Mouse (Mus musculus) Patski (cell line): Measurements from ENCODE around the gene Igsf6. TPM values are rescaled to one million over a fixed set of nuclear protein-coding genes. Genes with fewer than 3 reads are reported as not detected.

Source experiments
- ATAC-seq: fragments of 100-300 bp; one replicate; pipeline ENCODE4 v1.8.0; 2021
- CTCF ChIA-PET: fragments of 350-600 bp; sonication (Branson Sonifier 250); formaldehyde crosslinking; loops from one replicate; lab custom pipeline; 2022; ENCODE audit warnings: inconsistent platforms; lab: Charles Lee
- POLR2A ChIA-PET: fragments of 350-600 bp; sonication (Branson Sonifier 250); formaldehyde crosslinking; loops from one replicate; lab custom pipeline; 2022; ENCODE audit warnings: antibody characterized with exemption, inconsistent platforms; lab: Charles Lee
- DNase-seq: peaks from one replicate; pipeline ENCODE4 v3.0.0-alpha.2; 2011; ENCODE audit warnings: low read depth, low spot score
- H3K27me3 ChIP-seq: fragments of 371-371 bp; one replicate; pipeline ENCODE4 v1.5.1; 2021
- CTCF ChIP-seq: fragments of 100-300 bp; IDR thresholded peaks from one replicate; pipeline ENCODE4 v1.5.1; 2021
- in situ Hi-C: fragments of 300-500 bp; cut with MboI; formaldehyde crosslinking; loops from 3 replicates; pipeline ENCODE4 v1.11.1; 2018; ENCODE audit warnings: low pct_unique_long_range_greater_than_20kb, mixed read lengths
- polyA plus RNA-seq: library from polyadenylated mRNA; unstranded; gene quantifications from one replicate; pipeline ENCODE4 v1.2.3, GENCODE M21; 2021

The Igsf6 gene
- polyA plus RNA-seq, 1 experiment from 2014 or later = 0.17 TPM

GRCm38 (mm10) chr7:121064309-121064708 is 10.1 kb downstream of the Igsf6 start:
- peak; percentile 69 for TF ChIP-seq CTCF
- ChIA-PET CTCF (interaction anchor here (1.0 to 3.2 kb wide), 7 partner anchors 9 to 104 kb away, joined by 3 to 15 read pairs (median 4); partner anchors contain the start of gene Igsf6), POLR2A (no interaction called here)
- in situ Hi-C loops = loop anchor here (10.0 kb wide), 1 partner anchor 100 kb away; no protein-coding TSS in a partner anchor
- ATAC-seq (peak; percentile 39), DNase-seq (no peak)
- no peaks in the 10 kb centered on the region for H3K27me3 ChIP-seq

- CTCF ChIA-PET = no interaction called here
- POLR2A ChIA-PET = interaction anchor here (0.6 kb wide), 1 partner anchor 12 kb away, joined by 3 read pairs; no protein-coding TSS in a partner anchor
- DNase-seq (no peak), ATAC-seq (no peak)
- no peaks in the 10 kb centered on the region for H3K27me3 ChIP-seq
- in situ Hi-C loops = loop anchor here (10.0 kb wide), 1 partner anchor 95 kb away; no protein-coding TSS in a partner anchor
- TF ChIP-seq CTCF = no peak
Measured at GRCm38 (mm10) chr7:121059477-121060218, 14.7 kb downstream of the Igsf6 start.

- DNase-seq = no peak
- TF ChIP-seq CTCF = no peak
- no peak for ATAC-seq
- ChIA-PET POLR2A (no interaction called here), CTCF (no interaction called here)
- H3K27me3 ChIP-seq = no peaks in the 10 kb centered on the region
- in situ Hi-C loops = no loop called here
Measured at GRCm38 (mm10) chr7:121053071-121053470, 21.3 kb downstream of the Igsf6 start.

- no peak for DNase-seq
- POLR2A ChIA-PET = interaction anchor here (0.9 kb wide), 1 partner anchor 12 kb away, joined by 3 read pairs; no protein-coding TSS in a partner anchor
- H3K27me3 ChIP-seq = no peaks in the 10 kb centered on the region
- in situ Hi-C loops = loop anchor here (25.0 kb wide), 1 partner anchor 890 kb away; no protein-coding TSS in a partner anchor
- TF ChIP-seq CTCF = no peak
- no peak for ATAC-seq
- CTCF ChIA-PET = interaction anchor here (1.0 kb wide), 1 partner anchor 73 kb away, joined by 3 read pairs; no protein-coding TSS in a partner anchor
Measured at GRCm38 (mm10) chr7:121047624-121048023, 26.7 kb downstream of the Igsf6 start.

- peak; percentile 83 for ATAC-seq
- no peak for DNase-seq
- in situ Hi-C loops = loop anchor here (25.0 kb wide), 1 partner anchor 891 kb away; no protein-coding TSS in a partner anchor
- TF ChIP-seq CTCF = no peak
- no peaks in the 10 kb centered on the region for H3K27me3 ChIP-seq
- CTCF ChIA-PET = interaction anchor here (0.7 to 1.2 kb wide), 5 partner anchors 11 to 211 kb away, joined by 3 read pairs; no protein-coding TSS in a partner anchor
- POLR2A ChIA-PET = interaction anchor here (2.4 kb wide), 1 partner anchor 12 kb away, joined by 7 read pairs; the partner anchor contains the start of gene Mettl9
Measured at GRCm38 (mm10) chr7:121045671-121046453, 28.5 kb downstream of the Igsf6 start.

GRCm38 (mm10) chr7:121044251-121044650 is 30.1 kb downstream of the Igsf6 start:
- in situ Hi-C loops = loop anchor here (25.0 kb wide), 1 partner anchor 893 kb away; no protein-coding TSS in a partner anchor
- ATAC-seq (no peak), DNase-seq (no peak)
- ChIA-PET POLR2A (no interaction called here), CTCF (no interaction called here)
- H3K27me3 ChIP-seq = no peaks in the 10 kb centered on the region
- no peak for TF ChIP-seq CTCF

- ChIA-PET POLR2A (no interaction called here), CTCF (no interaction called here)
- no peak for ATAC-seq
- no peak for DNase-seq
- no peak for TF ChIP-seq CTCF
- in situ Hi-C loops = loop anchor here (25.0 kb wide), 1 partner anchor 894 kb away; no protein-coding TSS in a partner anchor
- H3K27me3 ChIP-seq = no peaks in the 10 kb centered on the region
Measured at GRCm38 (mm10) chr7:121043510-121043909, 30.9 kb downstream of the Igsf6 start.

GRCm38 (mm10) chr7:121043004-121043403 is 31.4 kb downstream of the Igsf6 start:
- no peak for ATAC-seq

GRCm38 (mm10) chr7:121041989-121042388 is 32.4 kb downstream of the Igsf6 start:
- in situ Hi-C loops = loop anchor here (25.0 kb wide), 1 partner anchor 895 kb away; no protein-coding TSS in a partner anchor
- DNase-seq (no peak), ATAC-seq (no peak)
- POLR2A ChIA-PET = interaction anchor here (0.6 kb wide), 1 partner anchor 570 kb away, joined by 3 read pairs; no protein-coding TSS in a partner anchor
- no peak for TF ChIP-seq CTCF
- CTCF ChIA-PET = interaction anchor here (1.1 to 2.7 kb wide), 3 partner anchors 14 to 78 kb away, joined by 3 to 15 read pairs (median 3); no protein-coding TSS in a partner anchor
- H3K27me3 ChIP-seq = no peaks in the 10 kb centered on the region

More at GRCm38 (mm10) chr7:121043004-121043403, 31.4 kb downstream of the Igsf6 start:
- H3K27me3 ChIP-seq = no peaks in the 10 kb centered on the region
- TF ChIP-seq CTCF = no peak
- DNase-seq = no peak
- ChIA-PET POLR2A (no interaction called here), CTCF (interaction anchor here (1.2 to 2.7 kb wide), 2 partner anchors 22 to 77 kb away, joined by 3 to 15 read pairs; no protein-coding TSS in a partner anchor)
- in situ Hi-C loops = loop anchor here (25.0 kb wide), 1 partner anchor 894 kb away; no protein-coding TSS in a partner anchor

GRCm38 (mm10) chr7:121040595-121040994 is 33.8 kb downstream of the Igsf6 start:
- POLR2A ChIA-PET = no interaction called here
- TF ChIP-seq CTCF = no peak
- DNase-seq (no peak), ATAC-seq (no peak)
- in situ Hi-C loops = loop anchor here (25.0 kb wide), 1 partner anchor 897 kb away; no protein-coding TSS in a partner anchor
- no peaks in the 10 kb centered on the region for H3K27me3 ChIP-seq
- CTCF ChIA-PET = interaction anchor here (1.1 to 2.7 kb wide), 4 partner anchors 13 to 53 kb away, joined by 3 to 15 read pairs (median 4); no protein-coding TSS in a partner anchor
